Mouse (Mus musculus) CH12.LX (cell line): ENCODE results near the gene B3gnt8.

ENCODE experiments used
- CTCF ChIP-seq, 2 experiments: IDR thresholded peaks in 1 of 2; conservative IDR thresholded peaks in 1 of 2; 2 replicates each; pipeline ENCODE4 v1.5.1; 2011 to 2012; ENCODE audit warnings: low read depth in 2 of 2, low read length in 2 of 2, improper control_type of control experiment in 1 of 2, inconsistent platforms in 1 of 2, mild to moderate bottlenecking in 1 of 2, moderate library complexity in 1 of 2
- MYC ChIP-seq: IDR thresholded peaks from 2 replicates; pipeline ENCODE4 v1.6.1; 2011; ENCODE audit warnings: low read depth, mild to moderate bottlenecking, improper control_type of control experiment, low read length
- POLR2A ChIP-seq: IDR thresholded peaks from 2 replicates; pipeline ENCODE4 v1.6.1; 2011; ENCODE audit warnings: low read depth, mild to moderate bottlenecking, improper control_type of control experiment, low read length
- ZNF384 ChIP-seq: IDR thresholded peaks from 2 replicates; pipeline ENCODE4 v1.6.1; 2012; ENCODE audit warnings: low read depth, low read length, improper control_type of control experiment, inconsistent platforms

GRCm38 (mm10) chr7:25600666-25601065 is 25.8 kb upstream of the B3gnt8 start:
- TF ChIP-seq MYC, result no peak
- no peak for TF ChIP-seq CTCF (conservative IDR thresholded peaks at IDR 0.05 in 1 of 2, IDR thresholded peaks at IDR 0.05 in 1 of 2; ENCODE audit: low read depth in 2 of 2, low read length in 2 of 2)
- TF ChIP-seq ZNF384, result no peak
- TF ChIP-seq POLR2A, result no peak
